In the genomic region with DNA sequence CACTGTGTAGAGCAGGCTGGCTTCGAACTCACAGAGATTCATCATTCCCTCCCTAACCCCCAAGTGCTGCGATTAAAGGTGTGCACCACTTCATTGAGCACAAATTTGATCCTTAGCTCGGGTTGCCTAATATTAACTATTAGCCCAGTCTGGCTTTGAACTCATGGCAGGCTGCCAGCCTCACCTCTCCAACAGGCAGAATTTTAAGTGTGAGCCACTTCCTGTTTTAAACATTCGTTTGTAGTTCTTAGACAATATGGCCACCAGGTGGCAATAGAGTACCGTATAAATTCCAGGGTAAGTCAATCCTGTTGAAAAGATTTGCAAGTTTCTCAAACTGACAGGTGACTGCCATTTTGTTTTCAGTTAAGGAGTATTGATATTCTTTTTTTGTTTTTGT, we compare ENCODE assay signal across 8 mouse cellular contexts. TPM values are rescaled to one million over a fixed set of nuclear protein-coding genes. Genes with fewer than 3 reads are reported as not detected.
A peak's percentile ranks its signal among the peaks of the same experiment; 100 is the strongest.
DNase-seq lines count a peak whose midpoint lies in the region; ATAC-seq and TF ChIP-seq lines count a peak whose summit lies in the region.

No protein-coding gene starts in this region.

- WGBS in kidney, postnatal 0 days, result 33% methylated on average over 5 of the region's 5 CpGs
- 31% methylated on average over 5 of the region's 5 CpGs for WGBS in liver, embryonic 13.5 days (ENCODE audit: insufficient replicate concordance)

- no peaks in the 10 kb centered on the region for H3K9me3 ChIP-seq in kidney, postnatal 0 days (replicated peaks; ENCODE audit: low read length)
- no peaks in the 10 kb centered on the region for H3K9me3 ChIP-seq in liver, embryonic 13.5 days (replicated peaks)

- peak; percentile 89 to 93 for DNase-seq in B cell, adult 2 months
- peak; percentile 93 for DNase-seq in ZHBTc4 (ENCODE audit: low read depth, low spot score)
- DNase-seq in cerebellum, postnatal 36 days, result peak; percentile 46 to 78
- peak; percentile 41 to 68 for DNase-seq in gastrocnemius, postnatal 4 days (ENCODE audit: low spot score in 2 of 2)
- peak; percentile 95 for DNase-seq in kidney, postnatal 0 days (ENCODE audit: low spot score)
- DNase-seq in liver, embryonic 13.5 days, result peak; percentile 59
- peak; percentile 32 for DNase-seq in ovary, postnatal 36 days (ENCODE audit: low spot score)
- peak; percentile 83 for DNase-seq in thymus, postnatal 25 days

- ATAC-seq in kidney, postnatal 0 days (replicated peaks; ENCODE audit: low FRiP score, low read depth), result no peak
- ATAC-seq in liver, embryonic 13.5 days (ENCODE audit: low read depth), result no peak; the same call in 1 of the 2 replicates

- TF ChIP-seq CTCF in kidney, postnatal 0 days (IDR thresholded peaks at IDR 0.05; ENCODE audit: low read depth), result peak; percentile 80

- no peak overlapping the region for H3K9ac ChIP-seq in kidney, postnatal 0 days (ENCODE audit: low read depth, low read length)
- H3K9ac ChIP-seq in liver, embryonic 13.5 days, result no peak overlapping the region

- no peaks in the 10 kb centered on the region for H3K27me3 ChIP-seq in kidney, postnatal 0 days (ENCODE audit: insufficient read depth, low read length)
- no peaks in the 10 kb centered on the region for H3K27me3 ChIP-seq in liver, embryonic 13.5 days

- no peak overlapping the region for H3K4me2 ChIP-seq in kidney, postnatal 0 days (ENCODE audit: low read length)
- no peak overlapping the region for H3K4me2 ChIP-seq in liver, embryonic 13.5 days

- no peak overlapping the region for H3K4me3 ChIP-seq in kidney, postnatal 0 days (replicated peaks; ENCODE audit: low read depth, low read length)
- H3K4me3 ChIP-seq in liver, embryonic 13.5 days (replicated peaks), result no peak overlapping the region

- peaks cover 7% of the 10 kb centered on the region; the same call in 1 of the 2 replicates for H3K36me3 ChIP-seq in kidney, postnatal 0 days (ENCODE audit: insufficient read depth, low read length)
- peaks cover 9% of the 10 kb centered on the region for H3K36me3 ChIP-seq in liver, embryonic 13.5 days

- no peaks in the 10 kb centered on the region for H3K4me1 ChIP-seq in kidney, postnatal 0 days (replicated peaks; ENCODE audit: insufficient read depth, low read length)
- no peaks in the 10 kb centered on the region for H3K4me1 ChIP-seq in liver, embryonic 13.5 days (replicated peaks)

- H3K27ac ChIP-seq in kidney, postnatal 0 days, result no peak overlapping the region
- H3K27ac ChIP-seq in liver, embryonic 13.5 days, result no peak overlapping the region

RNA-seq across cellular contexts. Expression of a gene that starts 12.4 kb away (rescaled TPM):
- 10 to 100 TPM in 1 of 2 experiments, 1 to 10 TPM in 1; 8.4 to 13.2 TPM for total RNA-seq in gastrocnemius, postnatal 4 days (2021)
- polyA plus RNA-seq in kidney, postnatal 0 days (2015; fragmentation: Nextera tagmentation; extraction: Ambion mirVana), result 12.9 TPM in 2 replicates
- polyA plus RNA-seq in liver, embryonic 13.5 days (2015; fragmentation: Nextera tagmentation; extraction: Ambion mirVana), result 8.2 and 10.8 TPM in 2 replicates

RNA-seq across cellular contexts. Expression of a gene that starts 15.8 kb away (rescaled TPM):
- 1 to 10 TPM; 7.2 to 9.8 TPM for total RNA-seq in gastrocnemius, postnatal 4 days (2021)
- 15.0 and 18.1 TPM in 2 replicates for polyA plus RNA-seq in kidney, postnatal 0 days (2015; fragmentation: Nextera tagmentation; extraction: Ambion mirVana)
- 8.9 and 10.0 TPM in 2 replicates for polyA plus RNA-seq in liver, embryonic 13.5 days (2015; fragmentation: Nextera tagmentation; extraction: Ambion mirVana)

Comparison
In these comparisons a context has a peak if more than half of its experiments do, and no peak if none do; other contexts are left out.
1. DNase-seq: peak in every context shown above with its lines; median percentile 95 in kidney, postnatal 0 days; 93 in ZHBTc4; 91 in B cell, adult 2 months; 83 in thymus, postnatal 25 days; 62 in cerebellum, postnatal 36 days; 59 in liver, embryonic 13.5 days; 54 in gastrocnemius, postnatal 4 days; 32 in ovary, postnatal 36 days.